Mouse (Mus musculus): Measurements from ENCODE around the gene Sept9. TPM values are rescaled to one million over a fixed set of nuclear protein-coding genes. Genes with fewer than 3 reads are reported as not detected.

The Sept9 gene
- polyA plus RNA-seq, 1 experiment, result 41.4 TPM

DNA sequence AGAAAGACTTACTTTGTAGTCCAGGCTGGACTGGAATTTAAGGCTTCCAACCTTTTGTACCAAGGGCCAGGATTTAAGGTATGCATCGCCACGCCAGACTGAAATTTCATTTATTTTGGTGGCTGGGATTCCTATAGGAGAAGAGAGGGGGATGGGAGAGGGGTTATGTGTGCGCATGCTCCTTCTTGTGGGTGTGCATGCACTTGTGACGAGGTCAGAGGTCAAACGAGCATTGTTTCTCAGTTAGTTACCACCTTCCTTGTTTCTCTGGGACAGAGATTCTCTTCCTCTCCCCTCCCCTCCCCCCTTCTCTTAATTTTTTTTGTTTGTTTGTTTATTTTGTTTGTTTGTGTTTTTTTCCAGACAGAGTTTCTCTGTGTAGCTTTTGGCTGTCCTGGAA, 8.0 kb downstream of the Sept9 start:
- no peak for DNase-seq
- H3K4me3 ChIP-seq (replicated peaks; ENCODE audit: extremely low read depth, low read depth, low read length), result no peak overlapping the region
- WGBS, result 80% methylated on average over 5 of the region's 5 CpGs
- H3K4me1 ChIP-seq (ENCODE audit: control insufficient read depth, insufficient read depth, low read length), result no peaks in the 10 kb centered on the region
- TF ChIP-seq POLR2A (IDR thresholded peaks at IDR 0.05; ENCODE audit: borderline replicate concordance, extremely low read depth, low read depth, low read length), result no peak
- no peak for TF ChIP-seq CTCF (IDR thresholded peaks at IDR 0.05; ENCODE audit: insufficient read depth, low read length)

DNA sequence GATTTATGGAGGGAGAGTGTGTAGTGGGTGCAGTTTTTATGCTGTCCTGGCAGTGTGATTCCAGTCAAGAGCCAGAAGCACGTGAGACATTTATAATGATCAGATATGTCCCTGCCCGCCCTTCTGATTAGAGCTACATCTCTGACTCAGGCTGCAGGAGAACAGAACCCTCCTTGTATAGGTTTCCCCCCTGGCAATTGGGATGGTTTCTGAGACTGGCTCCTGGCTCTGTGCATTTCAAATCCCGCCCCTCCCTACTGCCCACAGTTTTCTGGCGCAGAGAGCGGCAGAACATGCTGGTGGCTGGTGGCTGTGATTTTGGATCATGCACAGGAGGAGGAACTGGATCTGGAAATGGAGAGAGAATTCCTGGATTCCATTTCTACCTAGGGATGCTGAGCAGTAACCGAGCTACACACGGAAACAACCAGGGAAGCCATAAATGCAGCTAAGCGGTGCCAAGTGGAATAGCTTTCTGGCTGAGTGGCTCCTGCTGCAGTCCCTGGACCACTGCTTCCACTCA, 8.8 kb downstream of the Sept9 start:
- TF ChIP-seq CTCF (IDR thresholded peaks at IDR 0.05; ENCODE audit: insufficient read depth, low read length) (no peak), POLR2A (IDR thresholded peaks at IDR 0.05; ENCODE audit: borderline replicate concordance, extremely low read depth, low read depth, low read length) (no peak)
- no peak overlapping the region for H3K4me3 ChIP-seq (replicated peaks; ENCODE audit: extremely low read depth, low read depth, low read length)
- 88% methylated on average over 8 of the region's 8 CpGs for WGBS
- H3K4me1 ChIP-seq (ENCODE audit: control insufficient read depth, insufficient read depth, low read length), result no peaks in the 10 kb centered on the region
- no peak for DNase-seq

DNA sequence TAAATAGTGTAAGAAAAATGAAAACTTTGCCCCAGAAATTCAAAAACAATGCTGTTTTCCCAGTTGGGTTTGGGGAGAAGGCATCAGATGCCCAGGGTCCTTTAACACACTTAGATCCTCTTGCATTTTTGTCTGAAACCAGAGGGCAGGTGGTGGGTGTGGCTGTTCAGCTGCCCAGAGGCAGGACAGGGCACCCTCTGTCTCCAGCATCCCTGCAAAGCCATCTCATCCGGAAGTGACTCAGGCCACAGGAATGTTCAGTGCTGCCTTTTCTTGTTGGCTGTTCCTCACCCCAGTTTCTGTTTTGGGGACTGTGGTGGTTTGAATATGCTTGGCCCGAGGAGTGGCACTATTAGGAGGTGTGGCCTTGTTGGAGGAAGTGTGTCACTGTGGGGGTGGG, 17.3 kb downstream of the Sept9 start:
- Histone ChIP-seq H3K4me1 (ENCODE audit: control insufficient read depth, insufficient read depth, low read length) (no peaks in the 10 kb centered on the region), H3K4me3 (replicated peaks; ENCODE audit: extremely low read depth, low read depth, low read length) (no peak overlapping the region)
- WGBS, result 47% methylated on average over 2 of the region's 2 CpGs
- DNase-seq, result no peak
- no peak for TF ChIP-seq POLR2A (IDR thresholded peaks at IDR 0.05; ENCODE audit: borderline replicate concordance, extremely low read depth, low read depth, low read length)
- no peak for TF ChIP-seq CTCF (IDR thresholded peaks at IDR 0.05; ENCODE audit: insufficient read depth, low read length)

DNA sequence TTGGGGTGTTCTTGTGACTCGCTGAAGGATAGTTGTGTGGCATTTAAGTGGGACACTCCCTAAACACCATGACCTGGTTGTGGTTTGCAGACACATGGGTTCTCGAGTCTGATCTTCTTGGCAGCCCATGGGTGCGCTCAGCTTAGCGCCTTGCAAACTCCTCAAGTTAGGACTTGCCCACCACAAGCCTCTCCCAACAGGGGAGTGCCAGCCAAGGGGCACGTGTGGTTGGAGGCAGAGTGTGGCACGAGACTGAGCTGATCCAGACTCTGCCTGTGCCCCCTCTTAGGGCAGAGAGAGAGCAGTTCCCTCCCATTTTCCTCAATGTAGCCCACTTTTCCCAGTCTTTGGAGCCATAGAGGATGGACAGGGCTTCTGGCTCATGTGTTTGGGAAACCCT, 18.6 kb downstream of the Sept9 start:
- H3K4me1 ChIP-seq (ENCODE audit: control insufficient read depth, insufficient read depth, low read length), result no peaks in the 10 kb centered on the region
- no peak for DNase-seq

DNA sequence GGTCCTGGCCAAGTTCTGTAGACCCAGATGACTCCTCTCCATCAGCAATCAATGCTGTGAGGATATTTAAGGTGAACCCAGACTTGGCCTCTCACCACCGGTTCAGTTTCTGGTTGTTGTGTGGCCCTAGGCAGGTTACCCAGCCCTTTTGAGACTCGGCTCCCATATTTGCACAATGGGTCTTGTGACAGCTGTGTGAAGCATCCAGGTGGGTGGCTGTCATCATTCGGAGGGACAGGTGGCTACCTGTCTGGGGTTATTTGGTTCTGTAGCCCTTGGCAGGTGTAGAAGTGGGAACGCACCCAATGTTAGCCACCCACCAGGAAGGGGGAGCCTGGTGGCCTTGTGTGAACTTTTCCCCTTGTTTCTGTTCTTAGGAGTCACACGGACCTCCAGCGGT, 19.0 kb downstream of the Sept9 start:
- no peak for DNase-seq
- H3K4me3 ChIP-seq (replicated peaks; ENCODE audit: extremely low read depth, low read depth, low read length), result no peak overlapping the region

More for the DNA sequence above, 18.6 kb downstream of the Sept9 start:
- TF ChIP-seq CTCF (IDR thresholded peaks at IDR 0.05; ENCODE audit: insufficient read depth, low read length) (no peak), POLR2A (IDR thresholded peaks at IDR 0.05; ENCODE audit: borderline replicate concordance, extremely low read depth, low read depth, low read length) (no peak)
- H3K4me3 ChIP-seq (replicated peaks; ENCODE audit: extremely low read depth, low read depth, low read length), result no peak overlapping the region
- WGBS, result 78% methylated on average over 6 of the region's 6 CpGs

DNA sequence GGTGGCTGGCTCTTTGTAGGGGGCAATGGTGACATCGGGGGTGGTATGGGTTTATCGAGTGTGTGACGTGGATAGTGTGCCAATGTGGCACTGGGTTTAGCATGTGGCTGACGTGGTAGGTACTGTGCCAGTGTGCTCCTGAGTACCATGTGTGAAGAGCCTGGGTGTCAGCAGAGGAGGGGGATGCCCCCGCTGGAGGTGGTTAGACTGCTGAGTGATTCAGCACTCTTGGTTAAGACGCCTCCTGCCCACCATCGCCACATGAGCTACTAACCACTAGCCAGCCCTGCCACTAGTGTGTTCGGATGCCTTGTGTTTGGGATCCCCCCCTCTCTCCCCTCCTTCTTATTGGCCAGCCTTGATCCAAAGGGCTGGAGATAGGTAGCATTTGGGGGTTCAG, 21.3 kb downstream of the Sept9 start:
- 86% methylated on average over 8 of the region's 8 CpGs for WGBS
- DNase-seq, result no peak

More for the DNA sequence above, 19.0 kb downstream of the Sept9 start:
- TF ChIP-seq POLR2A (IDR thresholded peaks at IDR 0.05; ENCODE audit: borderline replicate concordance, extremely low read depth, low read depth, low read length), result no peak
- no peak for TF ChIP-seq CTCF (IDR thresholded peaks at IDR 0.05; ENCODE audit: insufficient read depth, low read length)
- WGBS, result 88% methylated on average over 6 of the region's 6 CpGs
- H3K4me1 ChIP-seq (ENCODE audit: control insufficient read depth, insufficient read depth, low read length), result no peaks in the 10 kb centered on the region

DNA sequence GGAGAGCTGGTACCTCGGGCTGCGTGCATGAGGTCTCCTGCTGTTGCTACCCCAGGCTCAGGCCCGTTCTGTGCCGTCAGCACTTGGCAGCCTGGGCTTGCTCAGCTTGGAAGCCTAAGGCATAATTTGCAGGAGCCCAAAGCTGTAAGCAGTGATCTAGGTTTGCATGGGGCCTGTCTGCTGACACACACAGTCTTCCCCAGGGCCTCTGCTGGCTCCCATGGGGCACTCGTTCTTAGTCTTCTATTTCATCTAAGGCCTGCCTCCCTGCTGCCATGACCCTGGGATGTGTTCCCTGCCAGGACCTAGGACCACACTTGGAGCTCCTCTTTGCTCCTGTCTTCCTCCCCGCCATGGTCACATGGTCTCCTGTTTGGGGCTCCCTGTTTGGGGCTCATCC, 21.7 kb downstream of the Sept9 start:
- no peak for TF ChIP-seq POLR2A (IDR thresholded peaks at IDR 0.05; ENCODE audit: borderline replicate concordance, extremely low read depth, low read depth, low read length)
- TF ChIP-seq CTCF (IDR thresholded peaks at IDR 0.05; ENCODE audit: insufficient read depth, low read length), result no peak
- H3K4me3 ChIP-seq (replicated peaks; ENCODE audit: extremely low read depth, low read depth, low read length), result no peak overlapping the region
- no peaks in the 10 kb centered on the region for H3K4me1 ChIP-seq (ENCODE audit: control insufficient read depth, insufficient read depth, low read length)
- DNase-seq, result no peak
- 86% methylated on average over 6 of the region's 6 CpGs for WGBS

More for the DNA sequence above, 21.3 kb downstream of the Sept9 start:
- TF ChIP-seq POLR2A (IDR thresholded peaks at IDR 0.05; ENCODE audit: borderline replicate concordance, extremely low read depth, low read depth, low read length) (no peak), CTCF (IDR thresholded peaks at IDR 0.05; ENCODE audit: insufficient read depth, low read length) (no peak)
- no peak overlapping the region for H3K4me3 ChIP-seq (replicated peaks; ENCODE audit: extremely low read depth, low read depth, low read length)
- H3K4me1 ChIP-seq (ENCODE audit: control insufficient read depth, insufficient read depth, low read length), result no peaks in the 10 kb centered on the region

DNA sequence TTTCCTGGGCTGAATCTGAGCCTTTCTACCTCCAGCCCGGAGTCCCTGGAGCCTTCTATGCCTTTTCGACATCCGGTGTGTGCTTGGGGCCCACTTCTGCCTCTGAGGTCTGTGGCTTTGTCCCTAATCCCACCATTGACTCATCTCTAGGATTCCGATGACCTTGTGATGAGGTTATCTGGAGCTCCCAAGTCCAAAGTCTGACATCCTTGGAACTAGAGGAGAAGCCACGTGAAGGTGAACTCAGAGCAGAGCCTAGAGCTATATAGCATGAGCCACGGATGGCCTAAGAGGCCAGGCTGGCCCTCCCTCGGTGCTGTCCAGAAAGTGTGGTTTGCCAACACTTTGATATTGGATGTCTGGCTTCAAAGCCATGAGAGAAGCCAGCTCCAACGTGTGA, 23.4 kb downstream of the Sept9 start:
- H3K4me1 ChIP-seq (ENCODE audit: control insufficient read depth, insufficient read depth, low read length), result no peaks in the 10 kb centered on the region
- no peak for TF ChIP-seq POLR2A (IDR thresholded peaks at IDR 0.05; ENCODE audit: borderline replicate concordance, extremely low read depth, low read depth, low read length)
- no peak for DNase-seq
- H3K4me3 ChIP-seq (replicated peaks; ENCODE audit: extremely low read depth, low read depth, low read length), result no peak overlapping the region
- WGBS, result 69% methylated on average over 8 of the region's 8 CpGs

DNA sequence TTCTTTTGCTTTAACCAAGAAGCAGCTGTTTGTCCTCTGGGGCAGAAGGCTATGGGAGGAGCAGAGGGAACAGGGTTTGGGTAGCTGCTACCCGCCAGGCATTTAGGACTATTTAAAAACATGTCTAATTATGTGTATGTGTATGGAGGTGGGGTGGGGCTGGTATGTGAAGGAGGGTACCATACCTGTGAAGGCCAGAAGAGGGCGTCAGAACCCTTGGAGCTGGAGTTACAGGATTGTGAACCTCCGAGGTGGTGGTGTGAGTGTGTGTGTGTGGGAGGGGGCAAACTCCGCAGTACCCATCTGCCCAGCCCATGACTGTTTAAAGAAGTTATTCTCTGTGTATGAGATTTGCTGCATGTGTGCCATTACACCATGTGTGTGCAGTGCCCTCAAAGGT, 25.3 kb downstream of the Sept9 start:
- TF ChIP-seq CTCF (IDR thresholded peaks at IDR 0.05; ENCODE audit: insufficient read depth, low read length), result no peak; the same call in 1 of the 2 replicates
- TF ChIP-seq POLR2A (IDR thresholded peaks at IDR 0.05; ENCODE audit: borderline replicate concordance, extremely low read depth, low read depth, low read length), result no peak
- DNase-seq, result no peak
- no peaks in the 10 kb centered on the region for H3K4me1 ChIP-seq (ENCODE audit: control insufficient read depth, insufficient read depth, low read length)
- 56% methylated on average over 4 of the region's 4 CpGs for WGBS
- H3K4me3 ChIP-seq (replicated peaks; ENCODE audit: extremely low read depth, low read depth, low read length), result no peak overlapping the region

DNA sequence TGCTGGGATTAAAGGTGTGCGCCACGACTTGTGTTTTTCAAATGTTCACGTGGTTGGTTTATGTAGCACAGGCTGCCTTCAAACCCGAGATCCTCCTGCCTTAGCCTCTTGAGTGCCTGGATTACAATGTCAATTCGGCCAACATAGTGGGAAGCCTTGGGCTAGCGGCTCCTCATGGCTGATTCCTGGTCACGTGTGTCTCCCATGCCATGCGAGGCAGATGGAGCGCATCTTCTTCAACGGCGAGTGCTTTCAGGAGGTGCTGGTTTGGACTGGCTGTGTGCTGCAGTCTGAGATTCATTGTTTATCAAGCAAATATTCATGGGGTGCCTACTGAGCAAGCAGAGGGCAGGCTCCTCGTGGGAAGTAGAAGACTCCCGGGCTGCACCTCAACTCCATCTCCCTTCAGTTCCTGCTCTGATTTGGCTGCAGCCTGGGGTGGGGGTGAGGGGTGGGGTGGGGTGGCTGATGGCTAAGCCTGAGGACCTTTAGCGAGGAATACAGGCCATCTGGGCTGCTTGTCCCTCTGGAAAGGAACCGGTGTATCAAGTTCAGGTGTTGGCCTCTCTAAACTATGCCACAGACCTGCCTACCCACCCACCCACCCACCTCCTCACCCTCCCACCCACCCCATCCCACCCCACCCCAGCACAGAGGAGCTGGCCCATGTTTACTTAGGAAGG, 26.2 kb downstream of the Sept9 start:
- Histone ChIP-seq H3K4me1 (ENCODE audit: control insufficient read depth, insufficient read depth, low read length) (no peaks in the 10 kb centered on the region), H3K4me3 (replicated peaks; ENCODE audit: extremely low read depth, low read depth, low read length) (no peak overlapping the region)
- no peak for DNase-seq
- 66% methylated on average over 15 of the region's 15 CpGs for WGBS
- TF ChIP-seq CTCF (IDR thresholded peaks at IDR 0.05; ENCODE audit: insufficient read depth, low read length), result no peak
- no peak for TF ChIP-seq POLR2A (IDR thresholded peaks at IDR 0.05; ENCODE audit: borderline replicate concordance, extremely low read depth, low read depth, low read length)

Measured in lung, adult 2 months (tissue).